In genomic region chr1:194650566-194650965, GRCm38 (mm10) we compare ENCODE assay signal across 22 mouse cellular contexts. TPM values are rescaled to one million over a fixed set of nuclear protein-coding genes. Genes with fewer than 3 reads are reported as not detected.
DNase-seq lines count a peak whose midpoint lies in the region; ATAC-seq and TF ChIP-seq lines count a peak whose summit lies in the region.
"Had no signal": no experiment of that assay in that cellular context is flagged by ENCODE, and none has a peak within 500 bp of the region (broad histone marks: within the 10 kb centered on the region; RNA-seq: fewer than 3 reads in every experiment).

No protein-coding gene starts in this region.

- no peak overlapping the region for H3K9ac ChIP-seq in heart, postnatal 0 days (replicated peaks; ENCODE audit: low read depth, low read length)
- no peak overlapping the region for H3K9ac ChIP-seq in heart, embryonic 12.5 days
- H3K9ac ChIP-seq in hindbrain, postnatal 0 days (replicated peaks; ENCODE audit: low read length), result no peak overlapping the region
- H3K9ac ChIP-seq: forebrain, postnatal 0 days; hindbrain, embryonic 14.5 days; intestine, embryonic 15.5 days had no signal

- peaks cover 24% of the 10 kb centered on the region for H3K36me3 ChIP-seq in heart, postnatal 0 days (replicated peaks; ENCODE audit: control insufficient read depth, insufficient read depth, low read length)
- peaks cover 27% of the 10 kb centered on the region for H3K36me3 ChIP-seq in heart, embryonic 12.5 days
- H3K36me3 ChIP-seq in hindbrain, postnatal 0 days (ENCODE audit: insufficient read depth, low read length), result peaks cover 23% of the 10 kb centered on the region; the same call in 1 of the 2 replicates

- H3K27ac ChIP-seq in heart, postnatal 0 days (ENCODE audit: low read depth), result 0 out of 2 replicates have a peak overlapping the region, but pooled peaks have one; percentile 79
- no peak overlapping the region for H3K27ac ChIP-seq in heart, embryonic 12.5 days (ENCODE audit: poor library complexity, severe bottlenecking)
- H3K27ac ChIP-seq in brown adipose tissue, adult 24 weeks (replicated peaks; ENCODE audit: low read depth, low read length), result peak overlapping the region; percentile 83
- H3K27ac ChIP-seq in hindbrain, postnatal 0 days, result no peak overlapping the region
- H3K27ac ChIP-seq: heart, embryonic 10.5 days; hindbrain, embryonic 14.5 days; intestine, embryonic 15.5 days had no signal

- no peak for TF ChIP-seq CTCF in heart, postnatal 0 days (IDR thresholded peaks at IDR 0.05; ENCODE audit: low read depth)
- TF ChIP-seq CTCF in hindbrain, postnatal 0 days (IDR thresholded peaks at IDR 0.05; ENCODE audit: low read depth), result no peak

- no peak for ATAC-seq in heart, postnatal 0 days (ENCODE audit: insufficient read depth, low read depth)
- no peak for ATAC-seq in heart, embryonic 12.5 days (ENCODE audit: insufficient number of reproducible peaks, low FRiP score)
- no peak for ATAC-seq in hindbrain, postnatal 0 days
- ATAC-seq: CD4-positive, CD25-positive, alpha-beta regulatory T cell, adult 4 months; forebrain, embryonic 14.5 days; forebrain, postnatal 0 days; intestine, embryonic 15.5 days had no signal

- H3K4me1 ChIP-seq in heart, postnatal 0 days (ENCODE audit: control insufficient read depth, insufficient read depth), result peaks cover 12% of the 10 kb centered on the region
- H3K4me1 ChIP-seq in heart, embryonic 12.5 days (replicated peaks), result peaks cover 12% of the 10 kb centered on the region
- peaks cover 20% of the 10 kb centered on the region for H3K4me1 ChIP-seq in brown adipose tissue, adult 24 weeks (ENCODE audit: control insufficient read depth, insufficient read depth, insufficient read length, low read length)
- H3K4me1 ChIP-seq in hindbrain, postnatal 0 days (ENCODE audit: insufficient read depth, low read length), result no peaks in the 10 kb centered on the region
- H3K4me1 ChIP-seq: intestine, embryonic 15.5 days had no signal

- H3K4me2 ChIP-seq in heart, postnatal 0 days (ENCODE audit: low read depth, low read length), result no peak overlapping the region
- no peak overlapping the region for H3K4me2 ChIP-seq in heart, embryonic 12.5 days
- H3K4me2 ChIP-seq in hindbrain, postnatal 0 days (ENCODE audit: low read depth, low read length), result no peak overlapping the region
- H3K4me2 ChIP-seq: hindbrain, embryonic 14.5 days; intestine, embryonic 15.5 days had no signal

- no peaks in the 10 kb centered on the region for H3K9me3 ChIP-seq in heart, postnatal 0 days (replicated peaks; ENCODE audit: control insufficient read depth, low read length)
- H3K9me3 ChIP-seq in heart, embryonic 12.5 days (replicated peaks), result no peaks in the 10 kb centered on the region
- no peaks in the 10 kb centered on the region for H3K9me3 ChIP-seq in hindbrain, postnatal 0 days (ENCODE audit: low read length)
- H3K9me3 ChIP-seq: heart, embryonic 10.5 days; intestine, embryonic 15.5 days had no signal

- no peak for DNase-seq in heart, postnatal 0 days (ENCODE audit: low spot score)
- peak; percentile 66 for DNase-seq in adipocyte (ENCODE audit: low spot score)
- no peak for DNase-seq in layer of hippocampus, postnatal 36 days
- DNase-seq in hindbrain, postnatal 0 days (ENCODE audit: low spot score), result no peak
- DNase-seq: adrenal gland, adult 8-10 months; adrenal gland, postnatal 25 days; cerebellum, adult 18-20 months; cerebellum, adult 9-10 months; cerebellum, postnatal 14 days; forebrain, postnatal 0 days; gastrocnemius, postnatal 36 days; heart, adult 11 months; heart, postnatal 10 days; heart, postnatal 36 days; kidney, adult 11 months had no signal

- no peak overlapping the region for H3K4me3 ChIP-seq in heart, postnatal 0 days (ENCODE audit: low read depth, low read length)
- H3K4me3 ChIP-seq in heart, embryonic 12.5 days, result no peak overlapping the region
- H3K4me3 ChIP-seq in brown adipose tissue, adult 24 weeks (ENCODE audit: insufficient read depth, low read depth, low read length), result no peak overlapping the region
- H3K4me3 ChIP-seq in hindbrain, postnatal 0 days (ENCODE audit: low read length), result no peak overlapping the region
- H3K4me3 ChIP-seq: heart, embryonic 10.5 days; intestine, embryonic 15.5 days had no signal

- WGBS in heart, postnatal 0 days, result 91% methylated on average over 2 of the region's 2 CpGs
- WGBS in heart, embryonic 12.5 days, result 82% methylated on average over 2 of the region's 2 CpGs
- 97% methylated on average over 2 of the region's 2 CpGs for WGBS in hindbrain, postnatal 0 days

- H3K27me3 ChIP-seq in heart, postnatal 0 days (ENCODE audit: control insufficient read depth, insufficient read depth, low read length), result no peaks in the 10 kb centered on the region
- no peaks in the 10 kb centered on the region for H3K27me3 ChIP-seq in heart, embryonic 12.5 days (replicated peaks)
- H3K27me3 ChIP-seq in hindbrain, postnatal 0 days (ENCODE audit: insufficient read depth, low read length), result no peaks in the 10 kb centered on the region
- H3K27me3 ChIP-seq: intestine, embryonic 15.5 days had no signal

- TF ChIP-seq EP300 in heart, postnatal 0 days (IDR thresholded peaks at IDR 0.05; ENCODE audit: low read depth), result no peak

RNA-seq across cellular contexts. Expression of gene Plxna2, which starts 32.5 kb away (rescaled TPM):
- 14.3 and 14.4 TPM in 2 replicates for total RNA-seq in heart, postnatal 0 days (2014; rRNA removed; ENCODE audit: low replicate concordance)
- 3.5 and 4.0 TPM in 2 replicates for polyA plus RNA-seq in heart, postnatal 0 days (2015; fragmentation: Nextera tagmentation; extraction: Ambion mirVana)
- 8.0 and 9.5 TPM in 2 replicates for polyA plus RNA-seq in heart, embryonic 12.5 days (2016; fragmentation: Nextera tagmentation; extraction: Ambion mirVana)
- polyA plus RNA-seq in brown adipose tissue, adult 24 weeks (2012; ENCODE audit: insufficient read depth, insufficient read length, missing spikeins), result 5.0 and 6.0 TPM in 2 replicates
- total RNA-seq in layer of hippocampus, postnatal 36 days (2021), result 10 to 100 TPM; 65.0 to 73.0 TPM
- 48.2 and 52.0 TPM in 2 replicates for total RNA-seq in hindbrain, postnatal 0 days (2014; rRNA removed)
- polyA plus RNA-seq in hindbrain, postnatal 0 days (2015; fragmentation: Nextera tagmentation; extraction: Ambion mirVana), result 11.1 and 11.7 TPM in 2 replicates
- polyA plus RNA-seq: CD4-positive, CD25-positive, alpha-beta regulatory T cell, adult 4 months had no signal

Comparison
In these comparisons a context has a peak if more than half of its experiments do, and no peak if none do; other contexts are left out.
1. H3K27ac ChIP-seq: peak in heart, postnatal 0 days (single experiment) and brown adipose tissue, adult 24 weeks (single experiment); none in heart, embryonic 12.5 days (single experiment) and hindbrain, postnatal 0 days (single experiment).